Mouse (Mus musculus): ENCODE measurements at regions not wholly inside any gene's neighbourhood (a gene's known extent, or its start where the extent isn't known, plus 50 kb on each side); places are given as distances from the start of the nearest gene placed in this dataset.

GRCm38 (mm10) chr4:135002091-135002925 lies 71.6 kb downstream of the Syf2 start:
- H3K4me2 ChIP-seq (ENCODE audit: low read depth, low read length): peak overlapping the region; percentile 26; the same call in 1 of the 2 replicates
- no peak overlapping the region for H3K4me3 ChIP-seq (ENCODE audit: low read length)
- H3K27me3 ChIP-seq (ENCODE audit: control insufficient read depth, insufficient read depth, low read depth, low read length): no peaks in the 10 kb centered on the region
- peaks cover 15% of the 10 kb centered on the region for H3K4me1 ChIP-seq (replicated peaks; ENCODE audit: control insufficient read depth, insufficient read depth, low read length)
- ATAC-seq (ENCODE audit: low read depth): peak; percentile 65
- 28% methylated on average over 16 of the region's 16 CpGs for WGBS
- H3K36me3 ChIP-seq (ENCODE audit: control insufficient read depth, insufficient read depth, low read length): no peaks in the 10 kb centered on the region
- H3K9ac ChIP-seq (ENCODE audit: low read length): peak overlapping the region; percentile 24; the same call in 1 of the 2 replicates
- H3K27ac ChIP-seq (ENCODE audit: low read length): peak overlapping the region; percentile 39; the same call in 1 of the 2 replicates
- H3K9me3 ChIP-seq (ENCODE audit: control insufficient read depth, low read length): no peaks in the 10 kb centered on the region

GRCm38 (mm10) chr4:135011365-135011764 lies 80.7 kb downstream of the Syf2 start:
- Histone ChIP-seq H3K4me1 (replicated peaks; ENCODE audit: control insufficient read depth, insufficient read depth, low read length) (no peaks in the 10 kb centered on the region), H3K27ac (ENCODE audit: low read length) (no peak overlapping the region), H3K9me3 (ENCODE audit: control insufficient read depth, low read length) (no peaks in the 10 kb centered on the region), H3K4me3 (ENCODE audit: low read length) (no peak overlapping the region), H3K4me2 (ENCODE audit: low read depth, low read length) (no peak overlapping the region), H3K36me3 (ENCODE audit: control insufficient read depth, insufficient read depth, low read length) (no peaks in the 10 kb centered on the region), H3K27me3 (ENCODE audit: control insufficient read depth, insufficient read depth, low read depth, low read length) (no peaks in the 10 kb centered on the region), H3K9ac (ENCODE audit: low read length) (no peak overlapping the region)
- 69% methylated on average over 6 of the region's 6 CpGs for WGBS
- no peak for ATAC-seq (ENCODE audit: low read depth)

- Histone ChIP-seq H3K4me1 (replicated peaks; ENCODE audit: control insufficient read depth, insufficient read depth, low read length) (no peaks in the 10 kb centered on the region), H3K9me3 (ENCODE audit: control insufficient read depth, low read length) (no peaks in the 10 kb centered on the region), H3K4me2 (ENCODE audit: low read depth, low read length) (no peak overlapping the region), H3K4me3 (ENCODE audit: low read length) (no peak overlapping the region), H3K27ac (ENCODE audit: low read length) (no peak overlapping the region), H3K36me3 (ENCODE audit: control insufficient read depth, insufficient read depth, low read length) (no peaks in the 10 kb centered on the region), H3K9ac (ENCODE audit: low read length) (no peak overlapping the region), H3K27me3 (ENCODE audit: control insufficient read depth, insufficient read depth, low read depth, low read length) (no peaks in the 10 kb centered on the region)
- WGBS: 64% methylated on average over 4 of the region's 4 CpGs
- ATAC-seq (ENCODE audit: low read depth): no peak
Measured at GRCm38 (mm10) chr4:135012945-135013344, 82.2 kb downstream of the Syf2 start.

GRCm38 (mm10) chr4:135013932-135014331 lies 83.2 kb downstream of the Syf2 start:
- Histone ChIP-seq H3K4me2 (ENCODE audit: low read depth, low read length) (no peak overlapping the region), H3K4me1 (replicated peaks; ENCODE audit: control insufficient read depth, insufficient read depth, low read length) (no peaks in the 10 kb centered on the region), H3K27ac (ENCODE audit: low read length) (no peak overlapping the region), H3K36me3 (ENCODE audit: control insufficient read depth, insufficient read depth, low read length) (no peaks in the 10 kb centered on the region), H3K4me3 (ENCODE audit: low read length) (no peak overlapping the region), H3K27me3 (ENCODE audit: control insufficient read depth, insufficient read depth, low read depth, low read length) (no peaks in the 10 kb centered on the region), H3K9me3 (ENCODE audit: control insufficient read depth, low read length) (no peaks in the 10 kb centered on the region), H3K9ac (ENCODE audit: low read length) (no peak overlapping the region)
- ATAC-seq (ENCODE audit: low read depth): no peak
- 49% methylated on average over 2 of the region's 2 CpGs for WGBS

GRCm38 (mm10) chr4:135018018-135018417 lies 87.3 kb downstream of the Syf2 start:
- H3K27ac ChIP-seq (ENCODE audit: low read length): no peak overlapping the region
- no peaks in the 10 kb centered on the region for H3K4me1 ChIP-seq (replicated peaks; ENCODE audit: control insufficient read depth, insufficient read depth, low read length)
- no peaks in the 10 kb centered on the region for H3K36me3 ChIP-seq (ENCODE audit: control insufficient read depth, insufficient read depth, low read length)
- WGBS: 18% methylated on average over 8 of the region's 8 CpGs
- H3K27me3 ChIP-seq (ENCODE audit: control insufficient read depth, insufficient read depth, low read depth, low read length): no peaks in the 10 kb centered on the region
- H3K4me2 ChIP-seq (ENCODE audit: low read depth, low read length): no peak overlapping the region
- H3K4me3 ChIP-seq (ENCODE audit: low read length): no peak overlapping the region
- peak; percentile 41; the same call in 1 of the 2 replicates for ATAC-seq (ENCODE audit: low read depth)
- H3K9me3 ChIP-seq (ENCODE audit: control insufficient read depth, low read length): peaks cover 2% of the 10 kb centered on the region
- no peak overlapping the region for H3K9ac ChIP-seq (ENCODE audit: low read length)

GRCm38 (mm10) chr4:135019120-135019519 lies 88.4 kb downstream of the Syf2 start:
- H3K4me2 ChIP-seq (ENCODE audit: low read depth, low read length): no peak overlapping the region
- ATAC-seq (ENCODE audit: low read depth): no peak
- no peak overlapping the region for H3K9ac ChIP-seq (ENCODE audit: low read length)
- H3K36me3 ChIP-seq (ENCODE audit: control insufficient read depth, insufficient read depth, low read length): no peaks in the 10 kb centered on the region
- no peak overlapping the region for H3K27ac ChIP-seq (ENCODE audit: low read length)
- peaks cover 5% of the 10 kb centered on the region for H3K9me3 ChIP-seq (ENCODE audit: control insufficient read depth, low read length)
- H3K4me3 ChIP-seq (ENCODE audit: low read length): no peak overlapping the region
- H3K4me1 ChIP-seq (replicated peaks; ENCODE audit: control insufficient read depth, insufficient read depth, low read length): no peaks in the 10 kb centered on the region
- H3K27me3 ChIP-seq (ENCODE audit: control insufficient read depth, insufficient read depth, low read depth, low read length): no peaks in the 10 kb centered on the region
- 53% methylated on average over 2 of the region's 2 CpGs for WGBS

GRCm38 (mm10) chr4:135020262-135020991 lies 89.7 kb downstream of the Syf2 start:
- ATAC-seq (ENCODE audit: low read depth): no peak
- 69% methylated on average over 8 of the region's 8 CpGs for WGBS
- no peaks in the 10 kb centered on the region for H3K27me3 ChIP-seq (ENCODE audit: control insufficient read depth, insufficient read depth, low read depth, low read length)
- no peaks in the 10 kb centered on the region for H3K4me1 ChIP-seq (replicated peaks; ENCODE audit: control insufficient read depth, insufficient read depth, low read length)
- no peak overlapping the region for H3K4me3 ChIP-seq (ENCODE audit: low read length)
- H3K9me3 ChIP-seq (ENCODE audit: control insufficient read depth, low read length): peaks cover 5% of the 10 kb centered on the region
- H3K27ac ChIP-seq (ENCODE audit: low read length): no peak overlapping the region
- H3K9ac ChIP-seq (ENCODE audit: low read length): no peak overlapping the region
- H3K36me3 ChIP-seq (ENCODE audit: control insufficient read depth, insufficient read depth, low read length): no peaks in the 10 kb centered on the region
- H3K4me2 ChIP-seq (ENCODE audit: low read depth, low read length): no peak overlapping the region

GRCm38 (mm10) chr4:135023200-135023599 lies 92.5 kb downstream of the Syf2 start:
- no peak overlapping the region for H3K4me3 ChIP-seq (ENCODE audit: low read length)
- WGBS: 90% methylated on average over 5 of the region's 5 CpGs
- no peak overlapping the region for H3K27ac ChIP-seq (ENCODE audit: low read length)
- H3K9ac ChIP-seq (ENCODE audit: low read length): no peak overlapping the region
- no peaks in the 10 kb centered on the region for H3K36me3 ChIP-seq (ENCODE audit: control insufficient read depth, insufficient read depth, low read length)
- H3K4me2 ChIP-seq (ENCODE audit: low read depth, low read length): no peak overlapping the region
- no peak for ATAC-seq (ENCODE audit: low read depth)
- H3K27me3 ChIP-seq (ENCODE audit: control insufficient read depth, insufficient read depth, low read depth, low read length): no peaks in the 10 kb centered on the region
- peaks cover 2% of the 10 kb centered on the region; the same call in 1 of the 2 replicates for H3K4me1 ChIP-seq (replicated peaks; ENCODE audit: control insufficient read depth, insufficient read depth, low read length)
- peaks cover 5% of the 10 kb centered on the region for H3K9me3 ChIP-seq (ENCODE audit: control insufficient read depth, low read length)

- Histone ChIP-seq H3K4me2 (ENCODE audit: low read depth, low read length) (no peak overlapping the region), H3K36me3 (ENCODE audit: control insufficient read depth, insufficient read depth, low read length) (no peaks in the 10 kb centered on the region), H3K9ac (ENCODE audit: low read length) (no peak overlapping the region), H3K9me3 (ENCODE audit: control insufficient read depth, low read length) (peaks cover 5% of the 10 kb centered on the region), H3K4me1 (replicated peaks; ENCODE audit: control insufficient read depth, insufficient read depth, low read length) (peaks cover 2% of the 10 kb centered on the region; the same call in 1 of the 2 replicates), H3K4me3 (ENCODE audit: low read length) (no peak overlapping the region), H3K27me3 (ENCODE audit: control insufficient read depth, insufficient read depth, low read depth, low read length) (no peaks in the 10 kb centered on the region), H3K27ac (ENCODE audit: low read length) (no peak overlapping the region)
- no peak for ATAC-seq (ENCODE audit: low read depth)
- WGBS: 34% methylated on average over 18 of the region's 18 CpGs
Measured at GRCm38 (mm10) chr4:135025802-135026201, 94.7 kb upstream of the Runx3 start.
